16 mouse cellular contexts compared by ENCODE assay signal in the genomic region with DNA sequence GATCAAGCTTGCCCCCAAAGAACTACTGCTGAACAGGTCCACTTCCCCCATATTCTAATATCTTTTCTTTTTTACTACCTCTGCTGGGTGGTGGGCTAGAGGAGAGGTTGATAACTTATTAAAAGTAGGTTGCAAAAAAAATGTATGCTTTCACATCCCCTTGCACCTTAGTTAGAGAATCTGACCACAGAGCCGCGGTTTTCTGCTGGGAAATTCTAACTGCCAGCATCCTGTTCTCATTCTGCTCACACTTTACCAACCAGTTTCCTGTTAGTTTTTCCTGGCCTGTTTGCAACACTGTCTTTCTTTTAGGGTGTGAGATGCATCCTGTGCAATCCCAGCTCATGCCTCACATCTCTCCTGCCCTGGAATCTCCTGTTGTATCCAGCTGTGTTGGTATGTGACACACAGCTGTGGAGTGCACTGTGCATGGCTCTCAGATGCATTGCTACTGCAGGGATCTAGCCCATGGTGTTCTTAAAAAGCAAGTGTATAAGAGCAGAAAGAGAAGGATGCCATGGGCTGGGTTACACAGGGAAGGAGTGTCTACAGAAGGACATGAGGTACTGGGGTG. TPM values are rescaled to one million over a fixed set of nuclear protein-coding genes. Genes with fewer than 3 reads are reported as not detected.
DNase-seq lines count a peak whose midpoint lies in the region; ATAC-seq lines count a peak whose summit lies in the region.
"Had no signal": no experiment of that assay in that cellular context is flagged by ENCODE, and none has a peak within 500 bp of the region (broad histone marks: within the 10 kb centered on the region; RNA-seq: fewer than 3 reads in every experiment).

No protein-coding gene starts in this region.

- no peaks in the 10 kb centered on the region for H3K27me3 ChIP-seq in midbrain, embryonic 10.5 days (ENCODE audit: low read depth, poor library complexity, severe bottlenecking)
- no peaks in the 10 kb centered on the region for H3K27me3 ChIP-seq in forebrain, embryonic 16.5 days (replicated peaks; ENCODE audit: control insufficient read depth, insufficient read depth, low read length)
- H3K27me3 ChIP-seq in forebrain, embryonic 12.5 days = no peaks in the 10 kb centered on the region

- whole genome bisulfite sequencing in midbrain, embryonic 10.5 days = 86% methylated on average over 2 of the region's 2 CpGs
- WGBS in forebrain, embryonic 16.5 days = 84% methylated on average over 2 of the region's 2 CpGs
- 89% methylated on average over 2 of the region's 2 CpGs for WGBS in forebrain, embryonic 12.5 days

- H3K4me3 ChIP-seq in midbrain, embryonic 10.5 days = no peak overlapping the region
- H3K4me3 ChIP-seq in forebrain, embryonic 16.5 days (replicated peaks; ENCODE audit: low read length) = no peak overlapping the region
- H3K4me3 ChIP-seq in forebrain, embryonic 12.5 days (replicated peaks) = no peak overlapping the region
- H3K4me3 ChIP-seq: heart, embryonic 10.5 days had no signal

- peak; percentile 6 for DNase-seq in adrenal gland, postnatal 14 days
- DNase-seq in adrenal gland, postnatal 4 days (ENCODE audit: low spot score in 2 of 2) = no peak
- DNase-seq in CD8-positive naive resting alpha-beta T cell, adult 2 months (ENCODE audit: low read depth in 2 of 2, low spot score in 2 of 2) = peak; percentile 34 to 61
- peak; percentile 83 for DNase-seq in thymus, postnatal 0 days (ENCODE audit: low spot score)
- no peak for DNase-seq in midbrain, embryonic 10.5 days (ENCODE audit: low spot score)
- DNase-seq: adrenal gland, adult 8-10 months; cerebellum, adult 11 months; kidney, adult 8-10 months; lung, postnatal 4 days had no signal

- no peak overlapping the region for H3K4me2 ChIP-seq in forebrain, embryonic 16.5 days (ENCODE audit: low read length)
- no peak overlapping the region for H3K4me2 ChIP-seq in forebrain, embryonic 12.5 days

- no peaks in the 10 kb centered on the region for H3K36me3 ChIP-seq in midbrain, embryonic 10.5 days
- H3K36me3 ChIP-seq in forebrain, embryonic 16.5 days (ENCODE audit: control insufficient read depth, insufficient read depth) = no peaks in the 10 kb centered on the region
- H3K36me3 ChIP-seq in forebrain, embryonic 12.5 days (replicated peaks) = no peaks in the 10 kb centered on the region
- H3K36me3 ChIP-seq: heart, embryonic 10.5 days had no signal

- no peak overlapping the region for H3K9ac ChIP-seq in forebrain, embryonic 16.5 days (replicated peaks; ENCODE audit: low read depth, low read length)
- no peak overlapping the region for H3K9ac ChIP-seq in forebrain, embryonic 12.5 days

- H3K27ac ChIP-seq in midbrain, embryonic 10.5 days (replicated peaks) = no peak overlapping the region
- no peak overlapping the region for H3K27ac ChIP-seq in forebrain, embryonic 16.5 days (ENCODE audit: low read length)
- H3K27ac ChIP-seq in forebrain, embryonic 12.5 days = no peak overlapping the region
- H3K27ac ChIP-seq: heart, embryonic 10.5 days had no signal

- peak; percentile 64 for ATAC-seq in megakaryocyte, adult 5-6 weeks (ENCODE audit: poor library complexity, severe bottlenecking)
- ATAC-seq in forebrain, embryonic 16.5 days = no peak
- ATAC-seq in forebrain, embryonic 12.5 days (ENCODE audit: low FRiP score) = no peak

- H3K9me3 ChIP-seq in midbrain, embryonic 10.5 days (replicated peaks) = no peaks in the 10 kb centered on the region
- no peaks in the 10 kb centered on the region for H3K9me3 ChIP-seq in forebrain, embryonic 16.5 days (ENCODE audit: control insufficient read depth, low read length)
- H3K9me3 ChIP-seq in forebrain, embryonic 12.5 days = no peaks in the 10 kb centered on the region
- H3K9me3 ChIP-seq: heart, embryonic 10.5 days had no signal

- no peaks in the 10 kb centered on the region for H3K4me1 ChIP-seq in midbrain, embryonic 10.5 days
- H3K4me1 ChIP-seq in forebrain, embryonic 16.5 days (replicated peaks; ENCODE audit: control insufficient read depth, insufficient read depth, low read length) = no peaks in the 10 kb centered on the region
- H3K4me1 ChIP-seq in forebrain, embryonic 12.5 days = no peaks in the 10 kb centered on the region
- H3K4me1 ChIP-seq: heart, embryonic 10.5 days had no signal

RNA-seq across cellular contexts. Expression of gene Klrb1f, which starts 8.7 kb away (rescaled TPM):
- total RNA-seq in adrenal gland, postnatal 14 days (2021) = not detected in 2 replicates
- total RNA-seq in adrenal gland, postnatal 4 days (2021) = not detected
- 104 and 108 TPM in 2 replicates for total RNA-seq in megakaryocyte, adult 5-6 weeks (2015)
- 132 and 137 TPM in 2 replicates for total RNA-seq in megakaryocyte, adult 5-6 weeks (2017)
- polyA plus RNA-seq in thymus, postnatal 0 days (2015; fragmentation: Nextera tagmentation; extraction: Ambion mirVana) = 2.6 and 2.7 TPM in 2 replicates
- polyA plus RNA-seq in midbrain, embryonic 10.5 days (2016; fragmentation: Nextera tagmentation; extraction: Ambion mirVana) = 0.25 TPM in 1 of 2 replicates, not detected in the other
- polyA plus RNA-seq in forebrain, embryonic 16.5 days (2015; fragmentation: Nextera tagmentation; extraction: Ambion mirVana) = 0.26 and 0.29 TPM in 2 replicates
- not detected in 2 replicates for polyA plus RNA-seq in forebrain, embryonic 12.5 days (2016; fragmentation: Nextera tagmentation; extraction: Ambion mirVana)
- total RNA-seq: layer of hippocampus, adult 8-10 months; left cerebral cortex, postnatal 25 days had no signal
- polyA plus RNA-seq: heart, embryonic 10.5 days; hindbrain, embryonic 11.5 days had no signal

Comparison
In these comparisons a context has a peak if more than half of its experiments do, and no peak if none do; other contexts are left out.
1. DNase-seq: peak in adrenal gland, postnatal 14 days (single experiment), CD8-positive naive resting alpha-beta T cell, adult 2 months (2 of 2) and thymus, postnatal 0 days (single experiment); none in adrenal gland, postnatal 4 days (0 of 2) and midbrain, embryonic 10.5 days (single experiment).